Mouse (Mus musculus) neural tube, embryonic 12.5 days (tissue): Measurements from ENCODE around the gene Fry. TPM values are rescaled to one million over a fixed set of nuclear protein-coding genes. Genes with fewer than 3 reads are reported as not detected.

Source experiments
- ATAC-seq: fragments of 200-750 bp; cut with Nextera tagmentation; 2 replicates; pipeline ENCODE4 v1.8.0; 2017; ENCODE audit warnings: low read depth, mild to moderate bottlenecking, moderate TSS enrichment, moderate library complexity; ENCODE audit not compliant: low FRiP score
- H3K27ac ChIP-seq: fragments of 300-500 bp; sonication (generic); 2 replicates; pipeline ENCODE4 v1.5.1; 2016
- H3K27me3 ChIP-seq: fragments of 300-500 bp; sonication (generic); replicated peaks from 2 replicates; pipeline ENCODE4 v1.6.1; 2016; ENCODE audit warnings: mild to moderate bottlenecking
- H3K36me3 ChIP-seq: fragments of 300-500 bp; sonication (generic); 2 replicates; pipeline ENCODE4 v1.6.1; 2016; ENCODE audit warnings: mild to moderate bottlenecking
- H3K4me1 ChIP-seq: fragments of 300-500 bp; sonication (generic); 2 replicates; pipeline ENCODE4 v1.6.1; 2016
- H3K4me2 ChIP-seq: fragments of 300-500 bp; sonication (generic); replicated peaks from 2 replicates; pipeline ENCODE4 v1.6.1; 2016; ENCODE audit warnings: mild to moderate bottlenecking
- H3K4me3 ChIP-seq: fragments of 300-500 bp; sonication (generic); 2 replicates; pipeline ENCODE4 v1.5.1; 2016
- H3K9ac ChIP-seq: fragments of 300-500 bp; sonication (generic); 2 replicates; pipeline ENCODE4 v1.6.1; 2016; ENCODE audit warnings: mild to moderate bottlenecking
- H3K9me3 ChIP-seq: fragments of 300-500 bp; sonication (generic); 2 replicates; pipeline ENCODE4 v1.6.1; 2016; ENCODE audit warnings: mild to moderate bottlenecking
- WGBS: fragments of 180-500 bp; shearing (Covaris S2); methylation state at CpG from one replicate; pipeline ENCODE4 v1.1.7; 2016; 5-methylcytosine and 5-hydroxymethylcytosine counted together
- polyA plus RNA-seq: library from polyadenylated mRNA; unstranded; fragments of >200 nt; fragmentation: Nextera tagmentation; extraction: Ambion mirVana; gene quantifications from 2 replicates; pipeline ENCODE4 v1.2.1, GENCODE M21; 2016

The Fry gene
- polyA plus RNA-seq, 1 experiment from 2014 or later, result 31.9 TPM

DNA sequence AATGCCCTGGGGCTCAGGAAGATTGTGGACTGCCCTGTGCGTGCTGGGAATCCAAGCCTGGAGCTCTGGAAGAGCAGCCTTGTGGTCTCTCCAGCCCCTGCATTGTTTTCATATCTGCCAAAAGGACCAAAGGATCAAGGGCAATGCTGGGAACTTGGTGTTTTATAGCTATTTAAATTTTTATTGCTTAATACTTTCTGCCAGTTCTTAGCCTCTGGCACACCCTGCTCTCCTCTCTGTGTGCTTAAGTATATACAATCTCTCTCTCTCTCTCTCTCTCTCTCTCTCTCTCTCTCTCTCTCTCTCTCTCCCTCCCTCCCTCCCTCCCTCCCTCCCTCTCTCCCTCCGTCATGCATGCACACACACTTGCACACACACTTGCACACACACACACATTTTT, 147.5 kb downstream of the Fry start:
- WGBS, result 71% methylated on average over 2 of the region's 2 CpGs
- no peak for ATAC-seq

GRCm38 (mm10) chr5:150268261-150268660, 149.8 kb downstream of the Fry start:
- no peak overlapping the region for H3K4me3 ChIP-seq
- WGBS, result 92% methylated on average over 3 of the region's 3 CpGs
- H3K4me2 ChIP-seq, result no peak overlapping the region
- H3K36me3 ChIP-seq, result no peaks in the 10 kb centered on the region
- no peaks in the 10 kb centered on the region for H3K27me3 ChIP-seq
- no peaks in the 10 kb centered on the region for H3K4me1 ChIP-seq
- no peak overlapping the region for H3K27ac ChIP-seq
- ATAC-seq, result no peak
- H3K9me3 ChIP-seq, result peaks cover 6% of the 10 kb centered on the region; the same call in 1 of the 2 replicates
- H3K9ac ChIP-seq, result no peak overlapping the region

More for the DNA sequence above, 147.5 kb downstream of the Fry start:
- Histone ChIP-seq H3K4me3 (no peak overlapping the region), H3K9me3 (peaks cover 6% of the 10 kb centered on the region; the same call in 1 of the 2 replicates), H3K36me3 (no peaks in the 10 kb centered on the region), H3K4me1 (peaks cover 13% of the 10 kb centered on the region), H3K27ac (no peak overlapping the region), H3K4me2 (no peak overlapping the region), H3K27me3 (no peaks in the 10 kb centered on the region), H3K9ac (no peak overlapping the region)

DNA sequence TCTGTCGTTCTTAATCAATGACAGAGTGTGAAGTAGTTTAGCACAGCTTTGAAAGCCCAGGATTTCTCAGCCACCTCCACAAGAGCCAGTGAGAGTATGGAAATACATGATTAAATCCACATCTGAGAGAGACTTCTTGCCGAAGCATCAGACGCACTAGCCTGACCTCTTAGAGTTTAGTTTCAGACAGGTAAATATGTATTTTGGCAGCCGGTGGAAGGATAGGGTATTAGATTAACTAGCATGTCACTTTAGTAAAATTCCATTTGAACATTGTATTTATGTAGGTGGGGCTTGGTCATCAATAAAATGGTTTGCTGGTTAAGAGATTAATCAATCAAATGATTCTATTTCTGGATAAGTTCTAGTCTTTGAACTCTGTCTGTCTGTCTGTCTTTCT, 152.0 kb downstream of the Fry start:
- H3K27ac ChIP-seq, result no peak overlapping the region
- H3K9ac ChIP-seq, result no peak overlapping the region

GRCm38 (mm10) chr5:150272173-150272572, 153.7 kb downstream of the Fry start:
- Histone ChIP-seq H3K4me2 (no peak overlapping the region), H3K36me3 (no peaks in the 10 kb centered on the region), H3K27ac (no peak overlapping the region), H3K9ac (no peak overlapping the region), H3K27me3 (no peaks in the 10 kb centered on the region), H3K4me1 (no peaks in the 10 kb centered on the region), H3K4me3 (no peak overlapping the region), H3K9me3 (peaks cover 6% of the 10 kb centered on the region; the same call in 1 of the 2 replicates)
- WGBS, result 87% methylated on average over 9 of the region's 9 CpGs
- ATAC-seq, result no peak

More for the DNA sequence above, 152.0 kb downstream of the Fry start:
- Histone ChIP-seq H3K4me1 (no peaks in the 10 kb centered on the region), H3K4me2 (no peak overlapping the region), H3K36me3 (no peaks in the 10 kb centered on the region), H3K27me3 (no peaks in the 10 kb centered on the region), H3K4me3 (no peak overlapping the region), H3K9me3 (peaks cover 6% of the 10 kb centered on the region; the same call in 1 of the 2 replicates)
- no peak for ATAC-seq
- WGBS, result 94% methylated on average over 4 of the region's 4 CpGs

DNA sequence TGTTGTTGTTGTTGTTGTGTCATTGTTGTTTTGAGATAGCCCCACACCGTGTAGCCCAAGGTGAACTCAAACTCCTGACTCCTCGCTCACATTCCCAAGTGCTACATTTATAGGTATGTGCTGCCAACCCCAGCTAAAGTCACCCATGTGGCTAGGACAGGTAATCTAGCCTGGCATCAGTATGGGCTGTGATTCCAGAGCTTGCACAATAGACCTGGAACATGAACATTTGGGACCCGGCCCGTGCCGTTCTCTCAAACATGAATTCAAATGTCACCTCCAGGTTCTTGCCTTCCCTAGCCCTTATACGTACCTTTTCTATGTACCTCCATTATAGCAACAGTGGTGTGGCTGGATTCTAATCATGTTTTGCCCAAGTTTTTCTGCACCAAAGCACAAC, 156.9 kb downstream of the Fry start:
- no peak overlapping the region for H3K27ac ChIP-seq

GRCm38 (mm10) chr5:150276611-150277010, 158.2 kb downstream of the Fry start:
- no peaks in the 10 kb centered on the region for H3K27me3 ChIP-seq
- H3K9me3 ChIP-seq, result no peaks in the 10 kb centered on the region
- H3K4me3 ChIP-seq, result no peak overlapping the region
- no peak overlapping the region for H3K4me2 ChIP-seq
- H3K27ac ChIP-seq, result no peak overlapping the region
- no peak for ATAC-seq
- 83% methylated on average over 4 of the region's 4 CpGs for WGBS
- H3K9ac ChIP-seq, result no peak overlapping the region
- H3K4me1 ChIP-seq, result no peaks in the 10 kb centered on the region
- H3K36me3 ChIP-seq, result no peaks in the 10 kb centered on the region

More for the DNA sequence above, 156.9 kb downstream of the Fry start:
- Histone ChIP-seq H3K36me3 (no peaks in the 10 kb centered on the region), H3K9me3 (no peaks in the 10 kb centered on the region), H3K27me3 (no peaks in the 10 kb centered on the region), H3K4me3 (no peak overlapping the region), H3K9ac (no peak overlapping the region), H3K4me2 (no peak overlapping the region), H3K4me1 (no peaks in the 10 kb centered on the region)
- ATAC-seq, result no peak
- 96% methylated on average over 6 of the region's 6 CpGs for WGBS

GRCm38 (mm10) chr5:150279387-150279786, 160.9 kb downstream of the Fry start:
- no peak for ATAC-seq
- H3K4me2 ChIP-seq, result no peak overlapping the region
- no peak overlapping the region for H3K9ac ChIP-seq
- no peaks in the 10 kb centered on the region for H3K9me3 ChIP-seq
- H3K27me3 ChIP-seq, result no peaks in the 10 kb centered on the region
- H3K4me3 ChIP-seq, result no peak overlapping the region
- 89% methylated on average over 6 of the region's 6 CpGs for WGBS
- H3K36me3 ChIP-seq, result no peaks in the 10 kb centered on the region
- no peaks in the 10 kb centered on the region for H3K4me1 ChIP-seq
- H3K27ac ChIP-seq, result no peak overlapping the region

DNA sequence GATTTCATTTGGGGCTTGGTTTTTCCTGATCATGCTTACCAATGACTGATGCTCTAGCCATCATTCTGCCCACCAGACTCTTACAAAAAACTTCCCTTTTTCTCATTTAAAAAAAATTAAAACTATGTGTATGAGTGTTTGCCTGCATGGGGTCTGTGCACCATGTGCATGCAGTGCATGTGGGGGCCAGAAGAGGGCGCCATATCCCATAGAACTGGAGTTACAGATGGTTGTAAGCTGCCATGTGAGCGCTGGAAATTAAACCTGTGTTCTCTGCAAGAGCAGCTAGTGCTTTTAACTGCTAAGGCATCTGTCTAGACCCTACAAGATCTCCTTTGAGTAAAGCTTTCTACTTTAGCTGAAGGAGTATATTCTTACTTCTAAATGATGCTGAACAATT, 162.6 kb downstream of the Fry start:
- no peak overlapping the region for H3K4me2 ChIP-seq
- H3K27me3 ChIP-seq, result no peaks in the 10 kb centered on the region
- no peaks in the 10 kb centered on the region for H3K9me3 ChIP-seq
- no peak overlapping the region for H3K9ac ChIP-seq
- H3K27ac ChIP-seq, result no peak overlapping the region
- no peak overlapping the region for H3K4me3 ChIP-seq
- ATAC-seq, result no peak
- H3K36me3 ChIP-seq, result no peaks in the 10 kb centered on the region
- H3K4me1 ChIP-seq, result no peaks in the 10 kb centered on the region
- 85% methylated on average over 2 of the region's 2 CpGs for WGBS

DNA sequence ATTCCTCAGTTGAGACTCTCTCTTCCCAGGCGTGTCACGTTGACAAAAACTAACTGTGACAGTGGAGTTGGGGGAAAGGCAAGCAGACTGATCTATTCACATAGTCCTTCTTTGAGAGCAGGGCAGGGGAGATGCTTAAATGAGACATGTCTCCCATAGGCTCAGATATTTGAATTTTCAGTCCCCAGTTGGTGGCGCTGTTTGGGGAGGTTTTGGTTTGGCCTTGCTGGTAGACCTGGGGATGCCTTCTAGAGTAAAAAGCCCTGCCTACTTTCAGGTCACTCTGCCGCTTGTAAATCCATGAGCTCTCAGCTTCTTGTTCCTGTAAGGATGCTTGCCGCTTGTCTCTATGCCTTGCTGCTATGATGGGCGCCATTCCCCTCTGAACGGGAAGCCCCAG, 163.6 kb downstream of the Fry start:
- H3K4me3 ChIP-seq, result no peak overlapping the region
- no peak overlapping the region for H3K4me2 ChIP-seq
- H3K9ac ChIP-seq, result no peak overlapping the region
- ATAC-seq, result no peak
- no peaks in the 10 kb centered on the region for H3K4me1 ChIP-seq
- H3K27me3 ChIP-seq, result no peaks in the 10 kb centered on the region
- no peaks in the 10 kb centered on the region for H3K36me3 ChIP-seq
- H3K9me3 ChIP-seq, result no peaks in the 10 kb centered on the region
- 83% methylated on average over 7 of the region's 7 CpGs for WGBS
- no peak overlapping the region for H3K27ac ChIP-seq

GRCm38 (mm10) chr5:150287949-150288348, 169.5 kb downstream of the Fry start:
- H3K36me3 ChIP-seq, result no peaks in the 10 kb centered on the region
- peaks cover 9% of the 10 kb centered on the region for H3K4me1 ChIP-seq
- no peak overlapping the region for H3K9ac ChIP-seq
- no peaks in the 10 kb centered on the region for H3K27me3 ChIP-seq
- H3K9me3 ChIP-seq, result no peaks in the 10 kb centered on the region
- WGBS, result 84% methylated on average over 7 of the region's 7 CpGs
- no peak for ATAC-seq
- no peak overlapping the region for H3K4me2 ChIP-seq
- no peak overlapping the region for H3K27ac ChIP-seq
- no peak overlapping the region for H3K4me3 ChIP-seq

DNA sequence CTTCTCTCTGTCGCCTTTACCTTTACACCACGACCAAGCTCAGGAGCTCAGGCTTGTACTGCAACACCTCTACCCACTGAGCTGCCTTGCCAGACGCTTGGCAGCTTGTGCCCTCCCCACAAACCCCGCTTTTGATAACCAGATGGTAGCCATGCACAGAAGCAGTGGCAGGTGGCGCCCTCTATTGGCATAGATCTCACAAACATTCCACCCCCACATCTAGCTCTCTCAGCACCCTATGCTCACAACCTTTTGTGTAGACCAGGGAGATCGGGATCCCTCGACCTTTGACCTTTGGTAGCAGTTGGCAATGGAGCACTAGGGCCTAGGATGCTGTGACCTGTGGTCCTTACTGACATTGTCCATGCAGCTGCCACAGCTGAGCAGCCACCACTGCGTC, 171.2 kb downstream of the Fry start:
- Histone ChIP-seq H3K27ac (no peak overlapping the region), H3K36me3 (no peaks in the 10 kb centered on the region), H3K27me3 (no peaks in the 10 kb centered on the region), H3K4me2 (no peak overlapping the region), H3K4me3 (no peak overlapping the region), H3K4me1 (peaks cover 9% of the 10 kb centered on the region), H3K9me3 (no peaks in the 10 kb centered on the region), H3K9ac (no peak overlapping the region)
- 77% methylated on average over 8 of the region's 8 CpGs for WGBS
- ATAC-seq, result no peak

DNA sequence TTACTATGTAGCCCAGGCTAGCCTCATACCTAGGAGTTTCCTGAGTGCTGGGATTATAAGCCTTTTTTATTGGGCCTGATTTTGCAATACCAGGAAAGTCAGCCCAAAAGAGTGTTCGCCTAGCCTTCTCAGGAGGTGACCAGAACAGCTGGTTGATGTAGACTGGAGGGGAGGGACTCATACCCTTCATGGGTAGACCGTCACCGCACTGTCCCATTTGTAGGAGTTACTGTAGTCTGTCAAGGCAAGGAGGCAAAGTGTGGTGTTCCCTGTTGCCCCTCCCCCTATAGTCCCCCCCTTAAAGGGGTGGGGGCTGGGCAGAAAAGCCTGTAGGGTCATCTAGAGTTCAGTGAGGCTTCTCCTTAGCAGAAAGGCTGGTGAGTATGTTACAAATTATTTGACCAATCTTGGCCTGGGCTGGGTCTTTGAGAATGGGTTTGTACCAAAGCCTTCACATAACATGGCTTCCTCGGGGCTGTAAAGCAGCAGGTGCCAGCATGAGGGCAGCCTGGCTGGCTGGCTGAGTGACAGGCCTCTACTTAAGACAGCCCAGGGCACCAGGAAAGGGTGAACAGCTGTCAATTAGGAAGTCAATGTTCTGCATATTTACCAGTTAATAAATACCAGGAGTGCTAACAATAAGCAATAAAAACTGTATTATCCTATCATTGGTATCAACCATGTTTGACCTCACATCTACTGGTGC, 172.2 kb downstream of the Fry start:
- Histone ChIP-seq H3K4me2 (no peak overlapping the region), H3K9ac (no peak overlapping the region), H3K4me1 (peaks cover 9% of the 10 kb centered on the region), H3K4me3 (no peak overlapping the region), H3K27me3 (no peaks in the 10 kb centered on the region), H3K9me3 (no peaks in the 10 kb centered on the region), H3K27ac (no peak overlapping the region), H3K36me3 (no peaks in the 10 kb centered on the region)
- ATAC-seq, result no peak
- 66% methylated on average over 4 of the region's 4 CpGs for WGBS

GRCm38 (mm10) chr5:150291216-150291615, 172.8 kb downstream of the Fry start:
- Histone ChIP-seq H3K4me1 (peaks cover 9% of the 10 kb centered on the region), H3K4me3 (no peak overlapping the region), H3K9ac (no peak overlapping the region), H3K9me3 (no peaks in the 10 kb centered on the region), H3K36me3 (no peaks in the 10 kb centered on the region), H3K4me2 (no peak overlapping the region), H3K27me3 (no peaks in the 10 kb centered on the region), H3K27ac (no peak overlapping the region)
- no peak for ATAC-seq
- 88% methylated on average over 6 of the region's 6 CpGs for WGBS
